Mouse (Mus musculus) liver, postnatal 0 days (tissue): ENCODE data around the gene Ccdc162.

Source experiments
- CTCF ChIP-seq: sonication (generic); IDR thresholded peaks from 2 replicates; pipeline ENCODE4 v1.5.1; 2016; ENCODE audit warnings: antibody characterized with exemption, low read depth
- EP300 ChIP-seq: IDR thresholded peaks from 2 replicates; pipeline ENCODE4 v1.6.1; 2016; ENCODE audit warnings: antibody characterized with exemption, low read depth, mild to moderate bottlenecking

DNA sequence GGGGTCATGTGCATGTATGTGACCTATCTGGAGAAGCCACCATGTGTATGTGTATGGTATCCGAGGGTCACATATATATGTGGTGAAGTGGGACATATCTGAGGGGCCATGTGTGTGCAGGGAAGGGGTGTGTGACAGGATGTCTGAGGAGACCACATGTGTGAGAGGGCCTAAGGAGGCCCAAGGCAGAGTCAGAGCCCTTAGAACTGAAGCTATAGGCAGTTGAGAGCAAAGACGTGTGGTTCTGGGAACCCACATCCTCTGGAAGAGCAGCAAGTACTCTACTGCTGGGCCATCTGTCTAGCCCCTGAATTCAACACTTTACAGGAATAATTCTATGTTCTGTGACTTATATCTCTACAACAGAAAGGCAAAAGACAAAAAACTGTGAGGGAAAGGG is 96.4 kb downstream of the Ccdc162 start:
- TF ChIP-seq CTCF (no peak), EP300 (no peak)
